Mouse (Mus musculus) stomach, embryonic 16.5 days (tissue): ENCODE measurements around the gene Lpp. TPM values are rescaled to one million over a fixed set of nuclear protein-coding genes. Genes with fewer than 3 reads are reported as not detected.
A peak's percentile ranks its signal among the peaks of the same experiment; 100 is the strongest.

Experiments
- ATAC-seq: fragments of 200-750 bp; cut with Nextera tagmentation; 2 replicates; pipeline ENCODE4 v1.8.0; 2017; ENCODE audit warnings: moderate number of reproducible peaks, moderate TSS enrichment; ENCODE audit not compliant: insufficient read depth, low FRiP score
- H3K27ac ChIP-seq: fragments of 300-500 bp; sonication (generic); 2 replicates; pipeline ENCODE4 v1.5.1; 2014; ENCODE audit warnings: low read length
- H3K27me3 ChIP-seq: fragments of 300-500 bp; sonication (generic); 2 replicates; pipeline ENCODE4 v1.6.1; 2014; ENCODE audit warnings: low read length, control low read depth, mixed read lengths; ENCODE audit not compliant: control insufficient read depth, insufficient read depth
- H3K36me3 ChIP-seq: fragments of 300-500 bp; sonication (generic); 2 replicates; pipeline ENCODE4 v1.6.1; 2014; ENCODE audit warnings: low read length; ENCODE audit not compliant: control insufficient read depth, insufficient read depth
- H3K4me1 ChIP-seq: fragments of 300-500 bp; sonication (generic); 2 replicates; pipeline ENCODE4 v1.6.1; 2014; ENCODE audit warnings: low read length, control low read depth, mixed read lengths; ENCODE audit not compliant: control insufficient read depth, insufficient read depth
- H3K4me2 ChIP-seq: fragments of 300-500 bp; sonication (generic); 2 replicates; pipeline ENCODE4 v1.6.1; 2014; ENCODE audit warnings: low read depth, low read length, mixed read lengths
- H3K4me3 ChIP-seq: fragments of 300-500 bp; sonication (generic); replicated peaks from 2 replicates; pipeline ENCODE4 v1.5.1; 2014; ENCODE audit warnings: mild to moderate bottlenecking, low read length
- H3K9ac ChIP-seq: fragments of 300-500 bp; sonication (generic); 2 replicates; pipeline ENCODE4 v1.6.1; 2014; ENCODE audit warnings: low read length
- H3K9me3 ChIP-seq: fragments of 300-500 bp; sonication (generic); replicated peaks from 2 replicates; pipeline ENCODE4 v1.6.1; 2016; ENCODE audit warnings: low read length, control low read depth; ENCODE audit not compliant: control insufficient read depth
- WGBS: fragments of 180-500 bp; shearing (Covaris S2); extraction: QIAGEN DNeasy Blood & Tissue Kit; methylation state at CpG from one replicate; pipeline ENCODE4 v1.1.7; 2014; 5-methylcytosine and 5-hydroxymethylcytosine counted together
- polyA plus RNA-seq: library from polyadenylated mRNA; unstranded; fragments of >200 nt; fragmentation: Nextera tagmentation; extraction: Ambion mirVana; gene quantifications from 2 replicates; pipeline ENCODE4 v1.2.1, GENCODE M21; 2015

Lpp gene
- polyA plus RNA-seq, 1 experiment from 2014 or later, result 79.4 TPM

DNA sequence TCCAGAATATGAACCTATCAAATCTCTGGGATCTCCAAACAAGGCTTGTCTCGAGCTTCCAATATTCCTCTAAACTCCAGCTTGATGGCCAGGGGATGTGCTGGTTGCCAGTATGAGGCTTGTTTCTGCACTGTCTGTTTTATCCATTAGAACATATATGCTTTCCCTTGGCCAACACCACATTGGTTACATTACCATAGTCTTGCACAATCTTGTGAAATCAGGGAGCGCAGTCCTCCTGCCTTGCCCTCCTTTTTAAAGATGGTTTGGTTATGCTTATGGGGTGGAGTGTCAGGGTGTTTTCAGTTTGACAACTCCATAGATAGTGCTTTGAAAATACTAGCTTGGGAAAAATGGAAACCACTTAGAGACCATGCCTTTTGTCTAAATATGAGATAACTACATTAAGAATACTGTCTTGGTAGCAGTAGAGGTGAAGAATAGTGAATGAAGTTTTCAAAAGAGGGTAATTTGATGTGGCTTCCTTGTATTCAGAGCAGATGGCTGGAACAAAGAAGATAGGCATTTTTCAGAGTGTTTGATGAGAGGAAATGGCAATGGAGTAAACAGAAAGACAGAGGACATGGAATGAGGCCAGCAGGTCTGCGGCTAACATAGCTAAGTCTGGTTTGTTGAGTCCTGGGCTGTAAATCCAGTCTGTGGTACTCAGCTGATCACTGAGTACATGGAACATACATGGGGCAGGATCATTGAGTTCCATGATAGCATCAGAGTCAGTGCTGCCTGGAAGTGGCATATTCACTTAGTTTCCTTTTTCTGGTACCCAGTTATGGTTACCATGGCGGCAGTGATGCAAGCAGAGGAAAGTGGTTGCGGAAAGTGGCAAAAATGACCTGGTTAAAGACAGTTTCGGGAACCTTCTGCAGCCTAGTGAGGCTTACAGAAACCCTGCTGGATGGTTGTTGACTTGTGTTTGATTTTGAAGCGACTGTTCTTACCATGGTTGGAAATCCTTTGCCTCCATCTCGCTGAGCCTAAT lies 258.6 kb downstream of the Lpp start:
- Histone ChIP-seq H3K4me2 (no peak overlapping the region), H3K36me3 (no peaks in the 10 kb centered on the region), H3K27me3 (no peaks in the 10 kb centered on the region), H3K4me1 (no peaks in the 10 kb centered on the region), H3K27ac (no peak overlapping the region), H3K9ac (no peak overlapping the region), H3K9me3 (no peaks in the 10 kb centered on the region), H3K4me3 (no peak overlapping the region)
- ATAC-seq, result no peak
- 77% methylated on average over 8 of the region's 8 CpGs for WGBS

DNA sequence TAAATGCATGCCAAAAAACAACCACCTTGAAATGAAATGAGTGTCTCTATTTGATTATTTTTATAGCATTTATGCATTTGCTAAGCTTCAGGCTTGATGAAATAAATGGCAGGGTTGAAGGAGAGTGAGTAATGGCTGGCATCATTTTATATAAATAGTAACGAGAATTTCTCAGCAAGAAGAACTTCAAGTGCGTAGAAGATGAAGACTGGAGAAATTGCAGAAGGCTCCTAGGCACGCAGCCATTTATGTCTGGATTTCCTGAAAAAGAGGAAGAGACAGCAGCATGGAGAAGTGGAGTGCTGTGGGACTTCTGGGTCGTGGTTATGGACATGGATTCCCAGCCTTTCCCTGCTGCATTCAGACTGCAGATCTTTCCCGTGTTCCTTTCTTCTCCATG lies 259.7 kb downstream of the Lpp start:
- Histone ChIP-seq H3K9me3 (no peaks in the 10 kb centered on the region), H3K9ac (no peak overlapping the region), H3K36me3 (no peaks in the 10 kb centered on the region), H3K27ac (no peak overlapping the region), H3K27me3 (no peaks in the 10 kb centered on the region), H3K4me3 (no peak overlapping the region), H3K4me2 (no peak overlapping the region), H3K4me1 (no peaks in the 10 kb centered on the region)
- 58% methylated on average over 5 of the region's 5 CpGs for WGBS
- ATAC-seq, result no peak

DNA sequence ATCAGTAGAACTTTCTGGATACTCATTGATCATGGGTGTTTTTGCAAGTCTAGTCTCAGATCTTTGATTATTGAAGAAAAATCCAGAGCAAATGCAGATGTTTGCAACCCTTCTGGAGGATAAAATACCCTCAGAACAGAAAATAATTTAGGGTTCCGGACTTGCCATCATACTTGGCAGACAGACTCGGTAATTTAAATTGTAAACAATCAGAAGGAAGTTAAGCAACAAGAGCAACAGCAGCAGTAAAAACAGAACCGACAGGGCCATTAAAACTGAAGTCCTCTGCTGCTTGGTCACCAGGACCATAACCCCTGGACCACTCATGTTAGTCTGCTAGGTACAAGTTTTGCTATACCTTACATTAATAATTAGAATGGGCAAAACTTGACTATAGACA lies 261.8 kb downstream of the Lpp start:
- H3K27ac ChIP-seq, result no peak overlapping the region

DNA sequence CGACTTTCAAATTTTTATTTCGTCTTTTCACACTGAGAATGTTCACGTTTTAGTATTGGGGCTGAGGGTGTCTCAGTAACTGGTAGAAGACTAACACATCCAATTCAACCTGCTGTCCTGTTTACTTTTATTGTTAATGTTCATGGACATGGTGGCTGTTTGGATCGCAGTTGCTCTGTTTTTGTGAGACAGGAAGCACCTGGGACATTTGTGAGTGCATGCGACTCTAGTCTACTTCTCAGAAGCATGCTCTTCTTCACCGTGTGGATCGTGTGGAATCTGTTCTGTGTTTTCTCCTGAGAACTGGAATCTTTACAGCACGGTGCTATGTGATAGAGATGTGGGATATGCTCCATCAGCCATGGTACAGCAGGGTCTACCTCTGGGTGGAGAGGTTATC lies 262.7 kb downstream of the Lpp start:
- Histone ChIP-seq H3K27me3 (no peaks in the 10 kb centered on the region), H3K4me2 (no peak overlapping the region), H3K9ac (no peak overlapping the region), H3K9me3 (no peaks in the 10 kb centered on the region), H3K4me1 (no peaks in the 10 kb centered on the region), H3K4me3 (no peak overlapping the region), H3K36me3 (no peaks in the 10 kb centered on the region), H3K27ac (no peak overlapping the region)
- WGBS, result 87% methylated on average over 8 of the region's 8 CpGs
- no peak for ATAC-seq

More for the DNA sequence above, 261.8 kb downstream of the Lpp start:
- H3K4me3 ChIP-seq, result no peak overlapping the region
- no peaks in the 10 kb centered on the region for H3K36me3 ChIP-seq
- no peaks in the 10 kb centered on the region for H3K27me3 ChIP-seq
- ATAC-seq, result no peak
- H3K9ac ChIP-seq, result no peak overlapping the region
- no peaks in the 10 kb centered on the region for H3K9me3 ChIP-seq
- H3K4me1 ChIP-seq, result no peaks in the 10 kb centered on the region
- no peak overlapping the region for H3K4me2 ChIP-seq
- WGBS, result 55% methylated on average over 3 of the region's 3 CpGs

DNA sequence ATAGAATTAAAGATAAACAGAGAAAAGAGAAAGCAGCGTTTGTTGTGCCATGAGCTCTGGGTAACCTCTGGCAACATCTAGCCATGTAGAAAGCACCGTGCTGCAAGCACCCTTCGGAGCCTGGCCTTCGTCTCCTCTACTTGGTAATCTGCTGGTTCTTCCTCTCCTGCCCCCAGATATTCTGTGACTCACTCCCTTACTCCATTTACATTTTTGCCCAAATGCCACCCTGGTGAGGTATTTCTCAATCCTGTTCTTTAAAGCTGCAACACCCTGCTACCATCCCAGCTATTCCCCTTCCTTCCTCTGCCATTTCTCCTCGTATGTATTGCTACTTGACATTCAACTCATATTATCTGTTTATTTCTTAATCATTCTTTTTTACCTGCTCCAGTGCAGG lies 263.4 kb downstream of the Lpp start:
- H3K27me3 ChIP-seq, result no peaks in the 10 kb centered on the region
- H3K4me3 ChIP-seq, result no peak overlapping the region
- WGBS, result 82% methylated on average over 5 of the region's 5 CpGs
- no peak overlapping the region for H3K27ac ChIP-seq
- no peaks in the 10 kb centered on the region for H3K9me3 ChIP-seq
- no peaks in the 10 kb centered on the region for H3K4me1 ChIP-seq
- ATAC-seq, result no peak
- no peaks in the 10 kb centered on the region for H3K36me3 ChIP-seq
- H3K9ac ChIP-seq, result no peak overlapping the region
- no peak overlapping the region for H3K4me2 ChIP-seq

DNA sequence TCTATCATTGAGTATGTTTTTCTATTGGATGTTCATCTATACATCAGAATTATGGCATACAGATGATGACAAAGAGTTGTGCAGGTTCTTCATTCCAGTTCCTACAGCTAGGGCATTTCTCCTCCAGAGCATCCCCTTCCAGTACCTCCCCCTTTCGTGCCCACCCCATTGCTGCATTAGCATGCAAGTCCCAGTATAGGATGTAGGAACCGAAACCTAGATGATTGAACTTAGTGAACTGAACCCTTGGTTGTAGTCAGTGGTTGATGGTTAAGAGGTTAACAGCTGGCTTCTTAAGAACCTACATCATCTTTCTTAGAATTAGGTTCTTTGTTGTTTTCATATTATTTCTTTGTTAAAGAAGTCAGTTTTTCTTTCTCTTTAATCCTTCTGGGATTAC lies 265.7 kb downstream of the Lpp start:
- no peak for ATAC-seq
- Histone ChIP-seq H3K27ac (no peak overlapping the region), H3K9me3 (no peaks in the 10 kb centered on the region), H3K9ac (no peak overlapping the region), H3K4me2 (no peak overlapping the region), H3K4me3 (no peak overlapping the region), H3K4me1 (no peaks in the 10 kb centered on the region), H3K27me3 (no peaks in the 10 kb centered on the region), H3K36me3 (no peaks in the 10 kb centered on the region)
- WGBS, result 94% methylated on average over 2 of the region's 2 CpGs

DNA sequence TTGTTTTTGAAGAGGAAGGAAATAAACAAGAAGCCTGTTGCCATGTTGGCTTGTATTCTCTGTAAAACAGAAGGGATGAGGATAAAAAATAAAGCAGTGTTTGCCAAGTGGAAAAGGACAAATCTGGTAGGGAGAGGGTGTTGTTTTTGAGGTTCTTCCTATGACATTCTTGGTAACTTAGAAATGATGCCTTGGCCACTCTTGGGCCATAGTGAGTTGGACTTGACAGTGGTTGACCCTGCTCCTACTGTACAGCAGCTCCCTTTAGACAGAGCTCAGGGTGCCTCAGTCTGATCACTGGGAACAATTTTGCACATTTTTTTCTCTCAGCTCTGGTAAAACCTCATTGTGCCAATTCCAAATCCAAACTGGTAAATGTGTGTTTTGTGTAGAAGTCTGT lies 270.8 kb downstream of the Lpp start:
- H3K9ac ChIP-seq, result no peak overlapping the region
- H3K9me3 ChIP-seq, result no peaks in the 10 kb centered on the region
- H3K27ac ChIP-seq, result no peak overlapping the region
- no peaks in the 10 kb centered on the region for H3K36me3 ChIP-seq
- no peaks in the 10 kb centered on the region for H3K4me1 ChIP-seq
- H3K4me3 ChIP-seq, result no peak overlapping the region
- no peaks in the 10 kb centered on the region for H3K27me3 ChIP-seq
- H3K4me2 ChIP-seq, result no peak overlapping the region
- ATAC-seq, result no peak

DNA sequence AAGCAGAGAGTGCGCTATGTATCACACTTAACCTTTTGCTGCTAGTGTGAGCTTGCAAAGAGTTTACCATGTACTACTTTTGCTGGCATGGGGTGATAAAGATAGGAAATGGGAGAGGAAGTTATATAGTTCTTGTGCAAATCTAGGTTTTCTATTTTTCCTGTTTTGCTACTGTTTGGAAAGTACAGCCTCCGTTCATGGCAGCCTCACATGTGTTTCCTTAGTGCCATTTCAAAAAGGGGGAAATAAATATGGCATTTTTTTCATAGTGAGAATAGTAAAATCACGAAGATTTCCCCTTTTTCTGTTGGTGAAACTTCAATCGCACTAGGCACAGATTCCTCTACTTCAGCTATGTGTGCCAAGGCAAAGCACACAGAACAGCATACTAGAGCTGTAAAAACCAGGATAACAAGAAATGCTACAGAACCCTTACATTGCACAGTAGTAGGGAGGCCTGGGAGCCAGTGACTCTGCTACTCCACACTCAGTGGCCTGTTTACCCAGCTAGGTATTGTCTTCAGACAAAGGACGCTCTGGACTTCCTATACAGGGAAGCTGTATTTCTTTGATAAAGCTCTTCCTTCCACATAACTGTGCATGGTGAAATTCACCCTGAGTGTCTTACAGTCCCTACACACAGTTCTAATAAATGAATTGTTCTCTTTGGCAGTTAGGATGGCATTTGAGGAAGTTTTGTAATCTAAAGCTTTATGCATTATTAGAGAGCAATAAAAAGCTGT lies 276.6 kb downstream of the Lpp start:
- no peaks in the 10 kb centered on the region for H3K27me3 ChIP-seq
- no peak overlapping the region for H3K4me2 ChIP-seq
- no peak for ATAC-seq
- no peaks in the 10 kb centered on the region for H3K4me1 ChIP-seq
- no peaks in the 10 kb centered on the region for H3K9me3 ChIP-seq
- no peaks in the 10 kb centered on the region for H3K36me3 ChIP-seq
- H3K27ac ChIP-seq, result no peak overlapping the region
- WGBS, result 77% methylated on average over 5 of the region's 5 CpGs
- no peak overlapping the region for H3K9ac ChIP-seq
- H3K4me3 ChIP-seq, result no peak overlapping the region

DNA sequence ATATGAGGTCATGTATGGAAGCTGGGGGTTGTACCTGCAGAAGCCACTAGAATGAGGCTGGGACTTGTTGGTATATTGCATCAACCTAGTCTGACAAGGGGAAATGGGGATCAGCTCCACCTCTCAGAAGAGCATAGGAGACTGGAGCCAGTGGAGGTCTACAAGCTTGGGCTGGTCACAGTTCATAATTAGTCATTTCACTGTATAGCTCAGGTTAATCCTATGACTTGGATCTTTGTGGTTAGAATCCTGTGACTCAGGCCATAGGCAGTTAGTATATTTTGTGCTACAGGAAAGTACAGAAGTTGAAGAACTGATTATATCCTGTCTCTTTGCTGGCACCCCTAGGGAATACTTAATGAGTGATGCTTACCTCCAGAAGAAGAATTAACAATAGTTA lies 285.6 kb downstream of the Lpp start:
- Histone ChIP-seq H3K27me3 (no peaks in the 10 kb centered on the region), H3K4me2 (no peak overlapping the region), H3K27ac (peak overlapping the region; percentile 4; the same call in 1 of the 2 replicates), H3K4me1 (no peaks in the 10 kb centered on the region), H3K9ac (no peak overlapping the region), H3K36me3 (no peaks in the 10 kb centered on the region), H3K4me3 (no peak overlapping the region), H3K9me3 (no peaks in the 10 kb centered on the region)
- peak; percentile 58 for ATAC-seq
